Mouse (Mus musculus) intestine, postnatal 0 days (tissue): Measurements from ENCODE around the gene Rint1. TPM values are rescaled to one million over a fixed set of nuclear protein-coding genes. Genes with fewer than 3 reads are reported as not detected.
"Not testable (repeated sequence)": the region's sequence is repeated elsewhere in the genome, so short reads cannot be mapped to it uniquely, and the experiment has no call there.

ENCODE experiments used
- ATAC-seq: fragments of 200-750 bp; cut with Nextera tagmentation; 2 replicates; pipeline ENCODE4 v1.8.0; 2017; ENCODE audit warnings: mild to moderate bottlenecking, moderate TSS enrichment, moderate library complexity
- H3K27ac ChIP-seq: fragments of 300-500 bp; sonication (generic); 2 replicates; pipeline ENCODE4 v1.5.1; 2014; ENCODE audit warnings: mild to moderate bottlenecking, low read depth, low read length, moderate library complexity
- H3K27me3 ChIP-seq: fragments of 300-500 bp; sonication (generic); replicated peaks from 2 replicates; pipeline ENCODE4 v1.6.1; 2014; ENCODE audit warnings: low read length, mixed read lengths; ENCODE audit not compliant: control insufficient read depth, insufficient read depth
- H3K36me3 ChIP-seq: fragments of 300-500 bp; sonication (generic); 2 replicates; pipeline ENCODE4 v1.6.1; 2014; ENCODE audit warnings: mild to moderate bottlenecking, moderate library complexity; ENCODE audit not compliant: control insufficient read depth, insufficient read depth
- H3K4me1 ChIP-seq: fragments of 300-500 bp; sonication (generic); replicated peaks from 2 replicates; pipeline ENCODE4 v1.6.1; 2014; ENCODE audit warnings: antibody characterized with exemption, low read length, mixed read lengths; ENCODE audit not compliant: control insufficient read depth, insufficient read depth
- H3K4me2 ChIP-seq: fragments of 300-500 bp; sonication (generic); replicated peaks from 2 replicates; pipeline ENCODE4 v1.6.1; 2014; ENCODE audit warnings: low read depth, mild to moderate bottlenecking, moderate library complexity
- H3K4me3 ChIP-seq: fragments of 300-500 bp; sonication (generic); 2 replicates; pipeline ENCODE4 v1.5.1; 2014; ENCODE audit warnings: low read depth, low read length
- H3K9ac ChIP-seq: fragments of 300-500 bp; sonication (generic); 2 replicates; pipeline ENCODE4 v1.6.1; 2014; ENCODE audit warnings: mild to moderate bottlenecking, low read depth, low read length
- H3K9me3 ChIP-seq: fragments of 300-500 bp; sonication (generic); 2 replicates; pipeline ENCODE4 v1.6.1; 2016; ENCODE audit warnings: mixed run types; ENCODE audit not compliant: control insufficient read depth
- CTCF ChIP-seq: sonication (generic); IDR thresholded peaks from 2 replicates; pipeline ENCODE4 v1.5.1; 2016; ENCODE audit warnings: low read depth, mild to moderate bottlenecking, control low read depth, antibody characterized with exemption, moderate library complexity
- WGBS: fragments of 180-500 bp; shearing (Covaris S2); extraction: QIAGEN DNeasy Blood & Tissue Kit; methylation state at CpG from one replicate; pipeline ENCODE4 v1.1.7; 2014; 5-methylcytosine and 5-hydroxymethylcytosine counted together
- polyA plus RNA-seq: library from polyadenylated mRNA; unstranded; fragments of >200 nt; fragmentation: Nextera tagmentation; extraction: Ambion mirVana; gene quantifications from 2 replicates; pipeline ENCODE4 v1.2.1, GENCODE M21; 2015

Rint1 gene
- polyA plus RNA-seq, 1 experiment from 2014 or later: 12.4 TPM

DNA sequence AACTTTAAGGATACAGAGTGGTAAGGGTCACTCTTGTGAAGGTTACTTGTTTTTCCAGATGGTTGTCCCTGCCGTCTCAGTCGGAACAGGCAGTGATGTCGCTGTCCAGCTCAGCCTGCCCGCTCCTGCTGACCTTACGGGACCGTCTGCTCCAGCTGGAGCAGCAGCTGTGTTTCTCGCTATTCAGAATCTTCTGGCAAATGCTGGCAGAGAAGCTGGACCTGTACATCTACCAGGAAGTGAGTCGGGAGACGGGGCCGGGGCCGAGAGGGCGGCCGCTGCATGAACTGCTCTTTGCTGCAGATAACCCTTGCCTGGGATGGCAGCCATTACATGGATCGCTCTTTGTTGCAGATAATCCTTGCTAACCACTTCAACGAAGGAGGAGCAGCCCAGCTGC lies 29.2 kb downstream of the Rint1 start:
- Histone ChIP-seq H3K4me3 (no peak overlapping the region), H3K9ac (no peak overlapping the region), H3K36me3 (peaks cover 60% of the 10 kb centered on the region), H3K9me3 (no peaks in the 10 kb centered on the region), H3K4me1 (no peaks in the 10 kb centered on the region), H3K4me2 (no peak overlapping the region), H3K27ac (no peak overlapping the region), H3K27me3 (no peaks in the 10 kb centered on the region)
- ATAC-seq: no peak
- no peak for TF ChIP-seq CTCF
- whole genome bisulfite sequencing: 94% methylated on average over 15 of the region's 15 CpGs

DNA sequence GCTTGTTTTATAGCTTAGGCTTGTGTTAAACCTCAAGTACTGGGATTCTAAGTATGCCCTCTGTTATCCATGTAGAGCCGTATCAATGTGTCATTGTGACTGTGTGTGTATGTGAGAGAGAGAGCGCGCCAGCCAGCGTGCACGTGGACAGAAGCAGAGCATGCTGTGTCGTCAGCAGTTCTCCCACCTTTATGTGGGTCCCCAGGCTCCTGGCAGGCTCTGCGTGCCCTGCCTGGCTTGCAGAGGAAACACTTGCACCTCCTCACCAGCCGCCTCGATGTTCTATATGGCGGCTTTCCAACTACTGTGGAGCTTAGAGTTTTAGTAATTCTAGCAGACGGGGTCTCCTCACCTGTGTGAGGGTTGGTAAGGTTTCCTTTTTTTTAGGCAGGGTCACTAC lies 34.8 kb downstream of the Rint1 start:
- H3K36me3 ChIP-seq: peaks cover 14% of the 10 kb centered on the region
- no peaks in the 10 kb centered on the region for H3K9me3 ChIP-seq
- no peak for ATAC-seq
- WGBS: 78% methylated on average over 11 of the region's 11 CpGs
- no peak overlapping the region for H3K9ac ChIP-seq
- TF ChIP-seq CTCF: no peak
- no peaks in the 10 kb centered on the region for H3K4me1 ChIP-seq
- H3K27ac ChIP-seq: no peak overlapping the region
- H3K4me3 ChIP-seq: no peak overlapping the region
- no peak overlapping the region for H3K4me2 ChIP-seq
- H3K27me3 ChIP-seq: no peaks in the 10 kb centered on the region

DNA sequence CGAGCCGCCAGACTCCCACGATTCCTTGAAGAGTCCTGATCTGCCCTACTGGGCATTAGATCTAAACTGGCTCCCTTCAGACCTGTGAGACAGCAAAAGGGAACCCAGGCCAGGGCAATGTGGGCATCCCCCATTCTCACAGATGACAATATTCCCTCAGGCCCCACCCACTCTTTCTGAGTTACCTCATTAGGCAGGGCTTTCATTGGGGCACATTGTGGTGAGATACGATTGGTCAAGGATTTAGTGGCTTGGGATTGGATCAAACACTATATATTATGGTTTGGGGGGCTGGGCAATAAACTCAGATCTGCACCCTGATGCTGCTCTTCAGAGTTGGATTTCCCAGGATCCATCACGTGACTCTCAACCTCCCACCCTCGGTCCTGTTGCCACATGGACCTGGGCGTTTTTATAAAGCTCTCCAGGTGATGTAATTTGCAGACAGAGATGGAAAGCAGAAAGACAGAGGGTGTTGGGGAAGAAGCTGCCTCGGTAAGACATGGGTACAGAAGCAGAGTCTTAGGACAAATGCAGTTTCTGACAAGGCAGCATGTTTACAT lies 36.7 kb downstream of the Rint1 start:
- WGBS: 69% methylated on average over 8 of the region's 8 CpGs
- Histone ChIP-seq H3K36me3 (peaks cover 5% of the 10 kb centered on the region), H3K4me2 (no peak overlapping the region), H3K27ac (no peak overlapping the region), H3K9ac (no peak overlapping the region), H3K4me1 (no peaks in the 10 kb centered on the region), H3K4me3 (no peak overlapping the region), H3K9me3 (no peaks in the 10 kb centered on the region), H3K27me3 (no peaks in the 10 kb centered on the region)
- no peak for ATAC-seq
- no peak for TF ChIP-seq CTCF

DNA sequence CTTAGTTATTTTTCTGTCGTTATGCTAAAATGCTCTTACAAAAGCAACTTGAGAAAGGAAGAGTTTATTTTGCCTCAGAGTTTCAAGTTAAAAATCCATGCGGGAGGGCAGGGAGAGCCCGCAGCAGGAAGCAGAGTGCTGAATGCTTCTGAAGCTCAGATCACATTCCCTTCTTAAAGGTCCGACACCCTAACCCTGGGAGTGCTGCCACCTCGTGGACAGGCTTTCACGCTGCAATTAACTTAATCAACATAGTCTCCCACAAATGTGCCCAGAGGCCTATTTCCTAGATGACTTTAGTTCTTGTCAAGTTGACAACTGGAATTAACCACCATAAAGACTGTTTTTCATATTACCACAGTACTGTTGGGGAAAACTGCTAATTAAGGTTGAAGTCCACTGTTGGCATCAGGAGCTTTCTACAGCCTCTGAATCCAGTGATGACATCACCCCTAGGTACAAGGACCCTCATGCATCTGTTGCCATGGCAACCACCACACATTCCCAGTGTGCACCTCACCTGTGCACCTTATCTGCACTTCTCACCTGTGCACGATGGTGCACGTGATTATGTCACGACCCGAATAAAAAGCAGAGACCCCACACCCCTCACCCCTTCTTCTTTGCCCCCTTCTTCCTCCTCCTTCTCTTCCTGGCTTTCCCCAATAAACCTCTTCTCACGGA lies 39.0 kb downstream of the Rint1 start:
- no peaks in the 10 kb centered on the region for H3K4me1 ChIP-seq
- peak; percentile 81 for TF ChIP-seq CTCF
- no peak for ATAC-seq
- H3K4me3 ChIP-seq: no peak overlapping the region
- H3K9ac ChIP-seq: no peak overlapping the region
- 30% methylated on average over 11 of the region's 11 CpGs for whole genome bisulfite sequencing
- H3K4me2 ChIP-seq: no peak overlapping the region
- H3K27ac ChIP-seq: no peak overlapping the region
- peaks cover 5% of the 10 kb centered on the region; the same call in 1 of the 2 replicates for H3K27me3 ChIP-seq
- H3K9me3 ChIP-seq: no peaks in the 10 kb centered on the region
- H3K36me3 ChIP-seq: no peaks in the 10 kb centered on the region

DNA sequence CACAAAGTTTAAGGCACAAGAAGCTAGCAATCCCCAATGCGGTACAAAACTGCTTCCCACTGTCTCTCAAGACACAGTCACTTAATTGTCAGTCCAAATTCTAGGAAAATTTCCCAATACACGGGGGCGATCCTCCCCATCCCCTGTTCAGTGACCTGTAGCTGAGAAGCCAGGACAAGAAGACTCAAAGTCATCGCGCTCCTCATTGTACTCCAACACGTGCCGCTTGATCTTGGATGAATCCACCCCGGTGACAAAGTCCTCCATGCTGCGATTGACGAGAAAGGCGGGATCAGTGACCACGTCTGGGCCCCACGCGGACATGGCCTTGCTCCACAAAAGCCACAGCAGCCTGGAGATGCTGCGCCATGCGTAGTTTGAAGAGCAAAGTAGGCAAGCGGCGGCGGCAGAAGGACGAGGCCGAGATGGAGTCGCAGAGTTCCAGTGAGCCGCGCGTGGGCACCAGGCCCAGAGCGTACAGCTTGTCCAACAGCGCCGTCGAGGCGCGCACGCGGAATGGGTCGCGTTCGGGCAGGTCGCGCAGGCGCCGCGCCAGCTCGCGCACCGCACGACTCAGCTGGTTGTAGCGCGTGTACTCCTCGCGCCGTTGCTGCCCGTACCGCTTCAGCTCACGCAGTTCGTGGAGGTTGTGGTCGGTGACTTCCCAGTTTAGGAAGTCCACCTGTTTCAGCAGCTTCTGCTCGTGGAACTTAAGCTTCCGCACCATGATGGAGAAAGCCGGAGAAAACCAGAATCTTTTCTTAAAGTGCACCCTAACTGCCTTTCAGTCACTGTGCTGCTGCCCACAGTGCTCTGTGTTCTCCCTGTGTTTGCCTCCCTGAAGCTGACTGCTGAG lies 43.6 kb downstream of the Rint1 start:
- Histone ChIP-seq H3K4me2 (peak overlapping the region; percentile 24; the same call in 1 of the 2 replicates), H3K9ac (no peak overlapping the region), H3K36me3 (no peaks in the 10 kb centered on the region), H3K4me1 (no peaks in the 10 kb centered on the region), H3K4me3 (peak overlapping the region; percentile 14; the same call in 1 of the 2 replicates), H3K27ac (no peak overlapping the region), H3K9me3 (no peaks in the 10 kb centered on the region), H3K27me3 (peaks cover 8% of the 10 kb centered on the region; the same call in 1 of the 2 replicates)
- WGBS: 35% methylated on average over 58 of the region's 58 CpGs
- TF ChIP-seq CTCF: no peak
- no peak for ATAC-seq

DNA sequence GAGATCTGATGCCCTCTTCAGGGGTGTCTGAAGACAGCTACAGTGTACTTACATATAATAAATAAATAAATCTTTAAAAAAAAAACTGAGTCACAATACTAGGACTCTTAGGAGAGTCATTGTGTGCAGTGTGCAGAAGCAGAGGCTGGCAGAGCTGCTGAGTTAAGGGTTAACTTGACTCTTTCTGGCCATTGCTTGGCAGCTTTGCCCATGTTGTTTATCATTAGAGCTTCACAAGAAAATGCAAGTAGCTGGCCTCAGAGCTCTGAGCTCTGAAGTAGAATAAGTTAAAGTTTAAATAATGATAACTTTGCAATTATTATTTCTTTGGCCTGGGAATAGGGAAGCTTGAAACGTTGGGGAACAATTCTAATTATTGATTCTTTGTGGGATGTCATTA lies 48.2 kb downstream of the Rint1 start:
- H3K4me2 ChIP-seq, H3K9ac ChIP-seq, H3K4me1 ChIP-seq, H3K27ac ChIP-seq, ATAC-seq, H3K27me3 ChIP-seq, H3K36me3 ChIP-seq, H3K4me3 ChIP-seq, H3K9me3 ChIP-seq: not testable (repeated sequence)
- 47% methylated on average over 1 of the region's 1 CpGs for WGBS
